Mouse (Mus musculus) right cerebral cortex, postnatal 14 days (tissue): ENCODE measurements at regions not wholly inside any gene's neighbourhood (a gene's known extent, or its start where the extent isn't known, plus 50 kb on each side); places are given as distances from the start of the nearest gene placed in this dataset.

Source experiments
- DNase-seq: peaks from one replicate; pipeline ENCODE4 v3.0.0; 2022

DNA sequence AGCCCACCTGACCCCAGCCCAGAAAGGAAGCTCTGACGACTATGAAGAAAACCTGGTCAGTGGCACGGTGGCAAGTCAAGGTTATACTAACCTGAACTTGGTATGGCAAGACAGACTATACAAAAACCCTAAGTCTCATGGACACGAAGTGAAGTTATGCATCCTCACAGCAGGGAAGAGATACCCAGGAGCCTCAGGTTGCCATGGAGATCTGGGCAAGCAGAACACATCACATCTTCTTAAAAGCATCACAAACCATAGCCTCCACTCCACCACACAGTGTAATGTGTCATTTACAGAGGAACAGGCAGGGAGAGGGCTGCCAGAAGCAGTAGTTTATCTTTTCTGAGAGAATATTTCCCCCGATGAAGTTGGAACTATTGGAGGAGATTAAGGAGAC lies 146.5 kb downstream of the Slc39a8 start:
- peak; percentile 29 for DNase-seq

DNA sequence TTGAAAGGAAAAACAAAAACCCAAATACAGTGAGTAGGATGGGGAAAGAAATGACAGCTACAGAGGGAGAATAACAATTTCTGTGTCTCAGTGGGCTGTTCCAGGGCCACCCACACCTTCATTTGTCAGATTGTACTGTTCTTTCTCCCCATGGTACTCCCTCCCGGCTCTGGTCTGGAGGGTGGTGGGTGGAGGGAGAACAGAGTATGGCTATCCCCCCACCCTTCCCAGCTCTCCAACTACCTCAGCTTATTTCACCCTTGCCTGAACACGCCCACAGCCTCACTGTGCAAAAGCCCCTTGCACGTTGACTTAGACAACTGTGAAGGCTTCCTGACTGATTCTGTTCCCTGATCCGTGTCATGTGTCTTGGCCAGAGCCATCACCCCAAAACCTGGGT lies 147.3 kb downstream of the Slc39a8 start:
- DNase-seq: no peak

DNA sequence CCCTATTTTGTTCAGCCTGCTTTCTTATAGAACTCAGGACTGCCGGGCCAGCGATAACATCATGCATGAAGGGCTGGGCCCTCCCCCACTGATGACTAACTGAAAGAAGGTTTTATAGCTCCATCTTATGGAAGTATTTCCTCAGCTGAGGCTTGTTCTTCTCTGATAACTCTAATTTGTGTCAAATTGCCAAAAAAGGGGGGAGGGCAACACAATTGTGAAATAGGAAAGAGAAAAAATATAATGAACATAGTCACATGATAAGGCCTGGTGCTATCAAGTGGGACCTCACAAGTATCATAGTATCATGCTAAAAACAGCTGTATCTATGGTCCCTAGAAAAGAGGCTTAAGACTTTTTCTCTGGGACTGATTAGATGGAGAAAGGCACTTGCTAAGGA lies 148.2 kb downstream of the Slc39a8 start:
- DNase-seq: no peak

DNA sequence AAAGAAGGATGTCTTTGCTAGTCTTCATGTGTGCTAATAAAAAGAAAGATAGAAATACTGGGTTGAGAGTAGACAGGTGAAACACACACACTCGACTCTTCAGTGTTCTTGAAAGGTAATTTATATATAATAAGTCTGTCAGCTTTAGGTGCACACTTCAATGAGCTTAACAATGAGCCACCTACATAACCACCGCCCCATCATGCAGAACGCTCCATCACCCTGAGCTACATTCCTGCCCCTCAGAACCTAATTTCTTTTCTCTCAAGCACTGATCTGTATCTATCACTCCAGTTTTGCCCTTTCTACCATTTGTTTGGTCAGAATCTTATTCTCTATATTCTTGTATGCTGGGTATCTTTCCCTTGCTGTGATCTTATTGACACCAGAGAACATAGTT lies 148.8 kb downstream of the Slc39a8 start:
- no peak for DNase-seq

DNA sequence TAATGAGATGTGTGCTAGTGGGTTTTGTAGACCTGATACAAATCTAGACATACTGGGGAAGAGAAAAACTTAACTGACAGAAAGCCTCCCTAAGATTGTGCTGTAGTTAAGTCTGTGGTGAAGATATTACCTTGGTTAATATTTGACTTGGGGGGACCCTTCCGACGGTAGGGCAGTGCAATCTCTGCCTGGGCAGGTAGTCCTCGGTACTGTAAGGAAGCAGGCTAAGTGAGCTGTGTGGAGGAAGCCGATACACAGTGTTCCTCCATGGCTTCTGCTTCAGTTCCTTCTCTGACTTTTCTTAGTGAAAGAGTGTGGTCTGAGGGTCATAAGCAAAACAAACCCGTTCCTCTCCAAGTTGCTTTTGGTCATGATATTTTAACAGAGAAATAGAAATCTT lies 149.7 kb downstream of the Slc39a8 start:
- no peak for DNase-seq

DNA sequence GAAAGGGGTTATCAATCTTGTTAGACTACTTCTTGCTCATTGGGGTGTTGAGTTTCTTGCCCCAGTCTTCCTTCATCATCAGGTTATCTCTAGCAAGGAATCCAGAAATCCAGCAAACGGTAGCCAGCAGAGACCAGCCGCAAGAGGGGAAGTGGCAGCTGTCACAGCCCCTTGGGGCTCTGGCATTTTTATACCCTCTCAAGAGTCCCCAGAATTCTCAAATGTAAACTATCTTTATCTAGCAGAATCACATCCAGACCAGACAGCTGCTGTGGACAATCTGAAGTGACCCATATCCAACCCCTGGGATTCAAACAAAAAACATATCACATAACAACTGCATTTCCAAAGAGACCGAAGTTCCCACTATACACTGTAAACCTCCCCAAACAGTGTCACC lies 162.1 kb downstream of the Slc39a8 start:
- DNase-seq: no peak

DNA sequence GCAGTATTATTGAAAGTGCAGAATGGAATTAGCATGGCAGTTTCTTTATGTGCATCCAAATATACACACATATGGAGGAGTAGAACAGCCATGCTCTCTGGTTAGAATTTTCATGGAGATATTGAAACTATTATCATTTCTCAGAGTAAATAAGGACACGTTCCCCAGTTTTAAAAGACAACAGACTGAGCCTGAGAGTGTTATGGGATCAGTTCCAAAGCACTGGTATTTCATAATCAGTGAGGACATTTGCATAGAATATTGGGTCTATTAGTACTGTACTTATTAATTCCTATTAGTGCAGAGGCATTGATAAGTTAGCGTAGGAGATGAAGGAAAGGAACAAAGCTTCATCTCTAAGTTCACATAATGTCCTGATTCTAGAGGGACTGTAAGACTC lies 164.2 kb downstream of the Slc39a8 start:
- DNase-seq: no peak

DNA sequence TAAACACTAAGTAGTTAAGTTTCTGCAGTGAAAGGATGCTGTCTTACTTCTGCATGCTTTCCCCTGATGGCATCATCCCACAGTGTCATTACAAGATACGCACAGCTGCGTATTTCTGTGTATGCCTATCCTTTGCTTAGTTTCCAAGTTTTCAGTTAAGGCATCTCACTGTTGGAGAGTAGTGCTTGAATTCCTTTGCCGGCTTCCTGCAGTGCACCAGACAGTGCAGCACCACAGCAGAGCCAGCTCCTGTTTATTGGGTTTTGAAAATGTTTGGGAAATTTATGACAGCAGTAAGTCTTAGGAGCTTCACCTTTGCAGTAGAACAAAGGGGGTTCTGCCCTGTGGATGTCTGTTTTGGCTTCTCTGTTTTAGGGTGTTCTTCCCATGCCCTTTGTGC lies 165.3 kb downstream of the Slc39a8 start:
- DNase-seq: no peak

DNA sequence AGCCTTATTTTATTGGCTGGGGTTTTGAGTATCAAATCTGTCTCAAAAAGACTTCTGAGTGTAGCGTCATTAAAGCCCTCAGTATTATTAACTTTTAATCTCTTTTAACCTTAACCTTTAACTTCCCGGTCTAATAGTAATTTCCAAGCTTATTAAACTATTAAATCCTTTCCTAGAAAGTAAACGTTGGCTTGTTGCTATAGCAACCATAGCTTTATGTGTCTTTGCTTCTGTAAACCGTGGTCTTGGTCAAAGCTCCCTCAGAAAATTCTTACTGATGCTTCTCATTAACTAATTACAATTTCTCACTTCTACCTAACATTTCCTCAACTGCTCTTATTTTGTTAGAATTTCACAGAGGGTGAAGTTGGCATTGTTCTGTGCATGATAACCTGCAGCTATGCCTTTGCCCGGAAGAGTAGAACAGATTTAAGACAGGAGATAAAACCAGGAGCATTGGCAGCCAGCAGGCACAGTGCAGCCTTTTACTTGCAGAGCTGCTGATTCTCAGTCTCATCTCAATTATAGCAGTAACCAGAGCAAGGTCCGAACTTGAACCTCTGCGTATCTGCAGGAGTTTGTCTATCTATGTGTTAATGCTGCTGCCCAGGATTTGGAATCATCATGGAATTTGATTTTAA lies 165.9 kb downstream of the Slc39a8 start:
- no peak for DNase-seq

DNA sequence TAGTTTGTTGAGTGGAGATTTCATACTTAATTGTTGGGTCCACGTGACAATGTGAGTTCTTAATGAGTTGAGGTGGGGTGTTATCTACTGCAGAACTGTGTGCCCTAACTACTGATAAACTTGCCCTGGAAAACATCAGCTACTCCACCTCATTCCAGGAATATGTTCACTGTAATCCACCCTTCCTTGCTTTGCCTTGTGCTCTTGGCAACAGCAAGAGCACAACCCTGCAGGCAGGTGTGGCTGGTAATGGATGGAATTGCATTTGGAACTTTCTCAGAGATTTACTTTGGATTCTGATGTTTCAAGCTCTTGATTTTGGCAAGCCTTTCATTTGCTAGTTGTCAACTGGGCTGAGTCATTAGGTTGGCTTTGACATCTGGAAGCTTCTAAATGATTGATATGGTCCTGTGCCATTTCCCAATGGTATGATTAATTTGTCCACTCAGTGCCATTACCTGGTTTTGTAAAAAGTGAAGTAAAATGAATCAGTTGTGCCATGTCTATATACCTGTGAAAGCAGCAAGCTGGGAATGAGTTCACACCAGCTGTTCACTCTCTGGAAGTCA lies 175.6 kb downstream of the Slc39a8 start:
- DNase-seq: no peak
